Mouse (Mus musculus): ENCODE results near the gene Dab2. TPM values are rescaled to one million over a fixed set of nuclear protein-coding genes. Genes with fewer than 3 reads are reported as not detected.

Dab2 gene
- polyA plus RNA-seq, 1 experiment, result 9.8 TPM

DNA sequence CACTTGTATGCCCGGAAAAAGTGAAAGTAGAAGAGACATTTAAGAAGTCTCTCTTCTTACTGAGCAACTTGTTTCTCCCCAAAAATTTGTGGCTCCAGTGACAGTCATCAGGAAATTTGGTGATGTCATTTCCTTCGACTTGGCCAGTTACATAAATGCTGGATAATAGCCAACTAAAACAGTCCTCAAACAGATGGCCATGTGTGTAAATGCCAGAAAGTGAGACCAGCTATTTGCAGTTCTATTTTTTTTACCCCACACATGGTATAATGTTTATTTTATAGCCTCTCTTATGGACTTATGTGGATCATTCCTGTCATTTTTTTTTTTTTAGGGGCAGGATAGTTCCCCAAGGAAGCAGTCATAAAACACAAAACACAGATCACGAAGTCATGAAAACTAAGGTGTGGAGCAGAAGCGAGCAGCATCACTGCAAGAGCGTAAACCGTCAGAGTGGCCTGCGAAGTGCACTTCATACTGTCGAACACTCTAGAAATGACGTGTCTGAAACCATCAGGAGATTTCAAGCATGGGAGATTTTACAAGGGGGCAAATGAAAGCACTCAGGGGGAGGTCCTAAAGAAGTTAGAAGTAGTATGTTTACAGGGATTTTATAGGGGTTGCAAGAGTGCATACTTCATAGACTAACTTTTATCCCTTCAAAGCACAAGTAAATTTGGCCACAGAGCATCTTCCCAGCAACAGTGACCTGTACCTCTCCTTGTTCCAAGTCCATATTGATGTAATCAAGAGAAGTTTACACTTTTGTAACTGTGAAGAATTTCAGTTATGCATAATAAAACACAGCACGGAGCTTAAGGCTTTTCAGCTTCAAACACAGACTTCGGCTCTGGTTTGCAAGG lies 20.8 kb upstream of the Dab2 start:
- no peaks in the 10 kb centered on the region for H3K4me1 ChIP-seq (ENCODE audit: control insufficient read depth, insufficient read depth, low read length)
- no peak overlapping the region for H3K4me3 ChIP-seq (replicated peaks; ENCODE audit: control insufficient read depth, low read depth, low read length)
- 59% methylated on average over 11 of the region's 11 CpGs for WGBS
- no peak for TF ChIP-seq CTCF (IDR thresholded peaks at IDR 0.05; ENCODE audit: control insufficient read depth, insufficient read depth, low read length)
- no peak for TF ChIP-seq POLR2A (IDR thresholded peaks at IDR 0.05; ENCODE audit: borderline replicate concordance, control insufficient read depth, low read depth, low read length)
- no peak overlapping the region for H3K27ac ChIP-seq (ENCODE audit: control insufficient read depth, insufficient read depth, low read depth, low read length, poor library complexity)

DNA sequence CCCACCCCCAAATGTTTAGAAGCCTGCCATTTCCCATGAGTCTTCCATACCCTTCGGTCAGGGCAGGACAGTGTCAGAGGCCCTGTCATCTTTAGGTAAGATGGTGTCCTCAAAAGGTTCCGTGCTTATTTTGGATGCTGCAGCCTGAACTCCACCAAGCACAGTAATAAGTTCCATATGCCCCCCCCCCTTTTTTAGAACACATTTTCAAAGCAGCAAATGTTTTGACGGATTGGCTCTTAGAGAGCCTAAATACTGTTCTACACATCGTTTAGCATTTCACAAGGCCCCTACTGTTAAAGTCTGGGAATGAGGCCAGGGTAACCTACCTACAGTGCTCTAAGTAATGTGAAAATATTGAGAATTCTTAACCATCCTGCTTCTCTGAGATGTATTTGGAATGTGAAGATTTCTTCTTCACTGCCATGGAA lies 19.6 kb upstream of the Dab2 start:
- H3K27ac ChIP-seq (ENCODE audit: control insufficient read depth, insufficient read depth, low read depth, low read length, poor library complexity), result no peak overlapping the region
- WGBS, result 92% methylated on average over 4 of the region's 4 CpGs
- no peak for TF ChIP-seq POLR2A (IDR thresholded peaks at IDR 0.05; ENCODE audit: borderline replicate concordance, control insufficient read depth, low read depth, low read length)
- no peak for TF ChIP-seq CTCF (IDR thresholded peaks at IDR 0.05; ENCODE audit: control insufficient read depth, insufficient read depth, low read length)
- H3K4me1 ChIP-seq (ENCODE audit: control insufficient read depth, insufficient read depth, low read length), result no peaks in the 10 kb centered on the region
- H3K4me3 ChIP-seq (replicated peaks; ENCODE audit: control insufficient read depth, low read depth, low read length), result no peak overlapping the region

DNA sequence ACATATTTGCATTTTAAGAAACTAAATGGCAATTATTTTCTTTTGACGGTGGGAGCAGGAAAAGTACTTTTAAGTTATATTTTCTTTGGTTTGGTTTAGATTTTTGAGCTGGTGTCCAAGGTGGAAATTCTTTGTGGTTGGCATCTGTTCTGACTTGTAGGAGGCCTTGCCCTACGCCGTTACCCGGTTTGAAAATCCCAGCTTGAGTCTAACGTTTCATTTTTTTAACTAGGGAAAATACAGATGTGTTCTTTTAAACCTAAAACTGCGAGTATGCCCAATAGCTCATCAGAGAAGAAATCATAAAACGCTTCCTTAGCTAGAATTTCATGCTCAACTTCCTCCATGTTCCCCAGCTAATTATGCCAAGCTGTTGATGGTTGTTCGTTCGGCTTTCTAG lies 16.3 kb upstream of the Dab2 start:
- H3K27ac ChIP-seq (ENCODE audit: control insufficient read depth, insufficient read depth, low read depth, low read length, poor library complexity), result no peak overlapping the region
- H3K4me1 ChIP-seq (ENCODE audit: control insufficient read depth, insufficient read depth, low read length), result no peaks in the 10 kb centered on the region
- TF ChIP-seq POLR2A (IDR thresholded peaks at IDR 0.05; ENCODE audit: borderline replicate concordance, control insufficient read depth, low read depth, low read length) (no peak), CTCF (IDR thresholded peaks at IDR 0.05; ENCODE audit: control insufficient read depth, insufficient read depth, low read length) (no peak)
- H3K4me3 ChIP-seq (replicated peaks; ENCODE audit: control insufficient read depth, low read depth, low read length), result no peak overlapping the region
- WGBS, result 84% methylated on average over 9 of the region's 9 CpGs

DNA sequence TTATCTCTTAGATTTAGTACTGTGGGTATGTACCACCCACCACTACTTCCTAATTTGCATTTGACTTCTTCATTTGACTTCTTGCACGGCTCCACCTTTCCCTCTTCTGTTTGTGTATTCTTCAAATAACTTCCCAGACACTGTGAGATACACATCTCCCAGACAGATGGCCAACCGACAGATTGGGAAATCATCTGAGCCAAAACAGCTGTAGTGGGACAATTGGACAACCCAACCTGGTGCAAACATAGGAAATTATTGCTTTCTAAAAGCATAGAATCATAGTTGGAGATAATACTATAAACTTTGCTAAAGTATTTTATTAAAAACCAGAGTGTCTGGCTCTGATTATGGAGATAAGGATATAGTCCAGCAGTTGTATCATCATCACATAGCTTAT lies 3.5 kb upstream of the Dab2 start:
- no peak overlapping the region for H3K27ac ChIP-seq (ENCODE audit: control insufficient read depth, insufficient read depth, low read depth, low read length, poor library complexity)
- no peak overlapping the region for H3K4me3 ChIP-seq (replicated peaks; ENCODE audit: control insufficient read depth, low read depth, low read length)
- WGBS, result 16% methylated on average over 2 of the region's 2 CpGs
- TF ChIP-seq POLR2A (IDR thresholded peaks at IDR 0.05; ENCODE audit: borderline replicate concordance, control insufficient read depth, low read depth, low read length) (no peak), CTCF (IDR thresholded peaks at IDR 0.05; ENCODE audit: control insufficient read depth, insufficient read depth, low read length) (no peak)
- H3K4me1 ChIP-seq (ENCODE audit: control insufficient read depth, insufficient read depth, low read length), result no peaks in the 10 kb centered on the region

DNA sequence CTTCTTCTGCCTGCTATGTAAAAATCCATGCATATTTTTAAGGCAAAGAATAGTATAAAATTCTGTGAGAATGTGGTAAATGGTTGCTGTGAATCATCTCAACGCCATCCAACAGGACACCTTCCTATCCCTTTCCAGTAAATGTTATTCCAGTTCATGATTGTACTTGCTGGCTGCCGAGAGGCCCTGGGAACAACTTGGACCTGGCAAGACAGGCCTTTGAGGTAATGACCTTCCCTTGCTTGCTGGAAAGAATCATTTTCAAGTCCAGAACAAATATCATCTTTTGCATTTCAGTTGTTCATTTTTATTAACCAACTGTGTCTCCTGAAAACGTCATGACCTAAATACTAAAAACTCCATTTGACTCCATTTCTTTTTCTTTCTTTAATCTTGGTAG lies 862 bp upstream of the Dab2 start:
- WGBS, result 79% methylated on average over 3 of the region's 3 CpGs
- Histone ChIP-seq H3K4me1 (ENCODE audit: control insufficient read depth, insufficient read depth, low read length) (no peaks in the 10 kb centered on the region), H3K4me3 (replicated peaks; ENCODE audit: control insufficient read depth, low read depth, low read length) (no peak overlapping the region), H3K27ac (ENCODE audit: control insufficient read depth, insufficient read depth, low read depth, low read length, poor library complexity) (no peak overlapping the region)
- TF ChIP-seq CTCF (IDR thresholded peaks at IDR 0.05; ENCODE audit: control insufficient read depth, insufficient read depth, low read length), result no peak
- no peak for TF ChIP-seq POLR2A (IDR thresholded peaks at IDR 0.05; ENCODE audit: borderline replicate concordance, control insufficient read depth, low read depth, low read length)

DNA sequence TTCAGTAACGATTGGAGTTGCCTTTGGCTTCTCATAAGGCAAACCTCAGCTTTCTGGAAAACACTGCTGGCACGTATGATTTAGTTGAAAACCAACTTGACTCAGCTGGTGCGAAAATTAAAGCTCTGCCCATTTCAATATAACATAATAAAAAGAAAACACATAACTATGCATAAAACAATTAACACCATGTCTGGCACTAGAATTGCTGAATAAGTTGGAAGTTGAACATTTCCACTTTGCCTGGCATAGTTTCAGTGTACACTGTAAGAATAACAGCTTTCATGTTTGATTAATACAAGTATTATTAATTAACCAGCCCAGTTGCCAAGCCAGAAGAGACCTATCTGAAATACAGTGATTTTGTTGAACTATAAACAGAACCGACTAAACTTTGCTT lies 2.6 kb downstream of the Dab2 start:
- TF ChIP-seq POLR2A (IDR thresholded peaks at IDR 0.05; ENCODE audit: borderline replicate concordance, control insufficient read depth, low read depth, low read length) (no peak), CTCF (IDR thresholded peaks at IDR 0.05; ENCODE audit: control insufficient read depth, insufficient read depth, low read length) (no peak)
- Histone ChIP-seq H3K4me3 (replicated peaks; ENCODE audit: control insufficient read depth, low read depth, low read length) (no peak overlapping the region), H3K27ac (ENCODE audit: control insufficient read depth, insufficient read depth, low read depth, low read length, poor library complexity) (no peak overlapping the region), H3K4me1 (ENCODE audit: control insufficient read depth, insufficient read depth, low read length) (no peaks in the 10 kb centered on the region)
- WGBS, result 84% methylated on average over 4 of the region's 4 CpGs

- TF ChIP-seq POLR2A (IDR thresholded peaks at IDR 0.05; ENCODE audit: borderline replicate concordance, control insufficient read depth, low read depth, low read length) (no peak), CTCF (IDR thresholded peaks at IDR 0.05; ENCODE audit: control insufficient read depth, insufficient read depth, low read length) (no peak)
- Histone ChIP-seq H3K27ac (ENCODE audit: control insufficient read depth, insufficient read depth, low read depth, low read length, poor library complexity) (no peak overlapping the region), H3K4me3 (replicated peaks; ENCODE audit: control insufficient read depth, low read depth, low read length) (no peak overlapping the region), H3K4me1 (ENCODE audit: control insufficient read depth, insufficient read depth, low read length) (no peaks in the 10 kb centered on the region)
- WGBS, result 30% methylated on average over 2 of the region's 2 CpGs
Observed at GRCm38 (mm10) chr15:6303822-6304221, 4.2 kb downstream of the Dab2 start.

DNA sequence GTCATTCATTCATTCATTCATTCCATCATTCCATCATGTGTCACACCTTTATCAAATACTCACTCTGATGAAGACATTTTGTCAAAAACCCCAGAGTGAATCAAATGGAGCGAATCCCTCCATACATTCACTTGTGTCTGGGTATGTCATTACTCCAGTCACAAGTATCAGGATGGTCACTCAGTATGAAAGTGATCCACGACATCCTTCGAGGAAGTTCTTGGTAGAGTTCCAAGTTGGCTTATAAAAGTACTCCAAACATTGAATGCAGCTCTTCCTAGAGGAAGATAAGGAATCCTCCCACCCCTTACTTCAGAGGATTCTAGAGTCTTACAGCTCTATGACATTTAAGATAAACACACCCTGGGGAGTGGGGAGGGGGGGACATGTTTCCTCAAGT lies 10.0 kb downstream of the Dab2 start:
- no peak overlapping the region for H3K4me3 ChIP-seq (replicated peaks; ENCODE audit: control insufficient read depth, low read depth, low read length)
- TF ChIP-seq CTCF (IDR thresholded peaks at IDR 0.05; ENCODE audit: control insufficient read depth, insufficient read depth, low read length), result no peak
- no peak for TF ChIP-seq POLR2A (IDR thresholded peaks at IDR 0.05; ENCODE audit: borderline replicate concordance, control insufficient read depth, low read depth, low read length)
- H3K4me1 ChIP-seq (ENCODE audit: control insufficient read depth, insufficient read depth, low read length), result no peaks in the 10 kb centered on the region; the same call in 1 of the 2 replicates
- WGBS, result 78% methylated on average over 3 of the region's 3 CpGs
- no peak overlapping the region for H3K27ac ChIP-seq (ENCODE audit: control insufficient read depth, insufficient read depth, low read depth, low read length, poor library complexity)
